Mouse (Mus musculus) kidney, embryonic 16.5 days (tissue): ENCODE results near the gene Card9. TPM values are rescaled to one million over a fixed set of nuclear protein-coding genes. Genes with fewer than 3 reads are reported as not detected.

Source experiments
- ATAC-seq: fragments of 200-750 bp; cut with Nextera tagmentation; 2 replicates; pipeline ENCODE4 v1.8.0; 2017; ENCODE audit warnings: moderate TSS enrichment; ENCODE audit not compliant: low FRiP score, low TSS enrichment
- H3K27ac ChIP-seq: fragments of 300-500 bp; sonication (generic); 2 replicates; pipeline ENCODE4 v1.5.1; 2014; ENCODE audit warnings: low read length
- H3K27me3 ChIP-seq: fragments of 300-500 bp; sonication (generic); 2 replicates; pipeline ENCODE4 v1.6.1; 2014; ENCODE audit warnings: low read length, control low read depth, mixed read lengths; ENCODE audit not compliant: insufficient read depth
- H3K36me3 ChIP-seq: fragments of 300-500 bp; sonication (generic); 2 replicates; pipeline ENCODE4 v1.6.1; 2014; ENCODE audit warnings: low read length, control low read depth, mixed read lengths; ENCODE audit not compliant: insufficient read depth
- H3K4me1 ChIP-seq: fragments of 300-500 bp; sonication (generic); 2 replicates; pipeline ENCODE4 v1.6.1; 2014; ENCODE audit warnings: low read length, control low read depth, mixed read lengths; ENCODE audit not compliant: insufficient read depth
- H3K4me2 ChIP-seq: fragments of 300-500 bp; sonication (generic); replicated peaks from 2 replicates; pipeline ENCODE4 v1.6.1; 2014; ENCODE audit warnings: low read depth, low read length
- H3K4me3 ChIP-seq: fragments of 300-500 bp; sonication (generic); 2 replicates; pipeline ENCODE4 v1.5.1; 2014; ENCODE audit warnings: mild to moderate bottlenecking, low read length
- H3K9ac ChIP-seq: fragments of 300-500 bp; sonication (generic); replicated peaks from 2 replicates; pipeline ENCODE4 v1.6.1; 2014; ENCODE audit warnings: low read length
- H3K9me3 ChIP-seq: fragments of 300-500 bp; sonication (generic); 2 replicates; pipeline ENCODE4 v1.6.1; 2016; ENCODE audit warnings: low read length, control low read depth
- WGBS: fragments of 180-500 bp; shearing (Covaris S2); extraction: QIAGEN DNeasy Blood & Tissue Kit; methylation state at CpG from one replicate; pipeline ENCODE4 v1.1.7; 2014; 5-methylcytosine and 5-hydroxymethylcytosine counted together
- polyA plus RNA-seq: library from polyadenylated mRNA; unstranded; fragments of >200 nt; fragmentation: Nextera tagmentation; extraction: Ambion mirVana; gene quantifications from 2 replicates; pipeline ENCODE4 v1.2.1, GENCODE M21; 2015

Card9 gene
- polyA plus RNA-seq: 0.92 and 1.4 TPM in 2 replicates

DNA sequence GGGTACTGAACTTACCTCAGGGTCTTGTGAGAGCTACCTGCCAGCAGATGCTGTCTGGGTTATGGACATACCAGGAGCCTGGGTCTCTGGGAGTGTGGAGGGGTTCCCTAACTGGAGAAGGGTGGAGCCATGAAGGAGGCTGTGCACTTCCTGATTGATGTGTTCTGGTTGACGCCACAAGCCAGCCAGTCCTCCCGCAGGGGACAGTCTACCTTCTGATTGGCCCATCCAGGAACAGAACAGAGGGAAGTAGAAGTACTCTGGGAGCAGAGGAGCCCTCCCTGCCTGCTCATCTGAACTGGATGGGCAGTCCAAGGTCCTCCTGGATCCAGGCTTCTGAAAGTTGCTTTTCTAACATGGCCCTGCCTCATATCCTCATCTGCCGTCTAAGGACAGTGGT is at the start of gene Card9:
Gene Card9 (minus strand): TSS at position 147 of the 400 bp plus-strand sequence.
- no peak within 1 kb of the TSS; the same call in 1 of the 2 replicates for H3K9ac ChIP-seq
- H3K27me3 ChIP-seq: no peaks in the 10 kb centered on the region
- H3K4me1 ChIP-seq: peaks cover 4% of the 10 kb centered on the region; the same call in 1 of the 2 replicates
- H3K27ac ChIP-seq: no peak within 1 kb of the TSS
- no peak for ATAC-seq
- H3K4me3 ChIP-seq: no peak within 1 kb of the TSS
- peaks cover 23% of the 10 kb centered on the region; the same call in 1 of the 2 replicates for H3K36me3 ChIP-seq
- no peak within 1 kb of the TSS for H3K4me2 ChIP-seq
- no peaks in the 10 kb centered on the region for H3K9me3 ChIP-seq
- WGBS: 43% methylated on average over 3 of the region's 3 CpGs

DNA sequence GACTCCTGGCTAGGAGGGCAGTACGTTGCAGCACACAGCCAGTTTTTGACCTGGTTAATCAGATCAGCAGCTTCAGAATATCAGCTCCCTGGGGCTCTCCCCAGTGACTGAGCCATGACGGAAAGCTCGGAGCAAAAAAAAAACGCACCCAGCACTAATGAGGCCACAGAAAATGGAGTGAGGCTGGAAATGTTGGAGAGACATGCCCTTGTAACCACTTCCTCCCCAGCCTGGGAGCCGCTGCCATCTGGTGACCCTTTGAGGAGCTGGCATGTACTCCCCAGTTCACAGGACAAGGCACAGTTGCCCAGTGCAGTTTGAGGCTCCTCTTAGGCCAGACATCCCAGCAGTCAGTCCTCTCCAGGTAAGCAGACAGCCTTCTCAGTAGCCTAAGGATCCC is 49.4 kb upstream of the Card9 start:
- Histone ChIP-seq H3K36me3 (peaks cover 33% of the 10 kb centered on the region), H3K4me3 (no peak overlapping the region), H3K9me3 (no peaks in the 10 kb centered on the region), H3K4me1 (peaks cover 34% of the 10 kb centered on the region), H3K4me2 (no peak overlapping the region), H3K27me3 (no peaks in the 10 kb centered on the region), H3K27ac (no peak overlapping the region), H3K9ac (no peak overlapping the region)
- 70% methylated on average over 5 of the region's 5 CpGs for WGBS
- no peak for ATAC-seq

DNA sequence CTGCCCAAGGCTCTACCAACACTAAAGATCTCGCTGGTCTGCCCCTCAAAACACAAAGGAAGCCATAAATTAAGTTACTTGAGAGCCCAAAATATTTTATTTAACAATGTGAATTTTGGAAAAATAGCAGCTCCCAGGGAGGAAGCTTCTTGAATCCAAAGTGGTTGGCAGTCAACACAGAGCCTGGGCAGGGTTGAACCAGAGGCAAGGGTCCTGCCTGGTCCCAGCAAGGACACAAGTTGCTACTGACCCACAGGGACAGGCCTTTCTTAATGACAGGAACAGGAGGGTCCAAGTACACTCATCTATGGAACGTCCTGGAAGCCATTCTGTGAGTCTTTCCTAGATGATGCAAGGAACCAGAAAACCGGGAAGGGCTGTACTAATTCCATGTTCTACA is 48.6 kb upstream of the Card9 start:
- peak overlapping the region; percentile 91 for H3K4me3 ChIP-seq
- H3K27me3 ChIP-seq: no peaks in the 10 kb centered on the region
- ATAC-seq: no peak; the same call in 1 of the 2 replicates
- H3K9ac ChIP-seq: 0 out of 2 replicates have a peak overlapping the region, but pooled peaks have one; percentile 1
- WGBS: 62% methylated on average over 3 of the region's 3 CpGs
- H3K4me2 ChIP-seq: peak overlapping the region; percentile 75; the same call in 1 of the 2 replicates
- H3K36me3 ChIP-seq: peaks cover 30% of the 10 kb centered on the region
- H3K27ac ChIP-seq: no peak overlapping the region
- no peaks in the 10 kb centered on the region for H3K9me3 ChIP-seq
- peaks cover 36% of the 10 kb centered on the region for H3K4me1 ChIP-seq

DNA sequence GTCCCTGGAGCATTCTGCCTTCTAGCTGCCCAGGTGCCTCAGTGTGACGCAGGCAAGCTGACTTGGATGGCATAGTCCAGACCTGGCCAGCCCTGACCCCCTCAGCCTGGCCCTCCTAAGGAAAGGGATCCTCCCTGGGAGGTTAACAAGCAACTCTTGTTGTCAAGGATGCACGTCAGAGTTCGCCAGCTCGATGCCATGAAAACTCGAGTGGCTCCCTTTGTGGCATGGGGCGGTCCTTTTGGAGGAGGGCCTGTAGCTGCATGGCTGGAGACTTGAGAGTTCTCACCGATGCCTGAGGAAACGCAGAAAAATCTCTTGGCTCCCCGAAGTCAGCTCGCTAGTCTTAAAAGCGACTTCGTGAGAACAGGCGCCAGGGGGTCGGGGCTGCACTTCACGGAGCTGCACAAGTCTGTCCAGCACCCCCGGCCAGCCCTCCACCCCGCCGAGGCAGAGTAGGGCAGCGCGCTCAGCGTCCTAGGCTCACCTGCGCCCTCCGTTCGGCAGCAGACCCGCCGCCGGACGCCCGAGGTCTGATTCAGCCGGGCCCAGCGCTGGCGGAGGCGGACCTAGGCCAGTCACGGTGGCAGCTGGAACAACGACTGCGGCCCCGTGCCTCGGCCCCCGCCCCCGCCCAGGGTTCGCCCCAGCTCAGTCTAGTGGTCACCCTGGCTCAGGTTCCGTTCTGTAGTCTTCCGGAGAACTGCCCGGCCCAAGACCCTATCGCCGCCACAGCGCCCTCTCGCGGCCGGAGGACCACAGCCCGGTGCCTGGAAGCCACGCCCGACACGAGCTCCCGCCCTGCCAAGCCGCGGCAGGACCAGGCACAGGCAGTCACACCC is 48.0 kb upstream of the Card9 start, which contains the start of gene Inpp5e:
Gene Inpp5e (minus strand): TSS at position 689 of the 842 bp plus-strand sequence.
- Histone ChIP-seq H3K4me3 (peak within 1 kb of the TSS; percentile 91), H3K4me1 (peaks cover 36% of the 10 kb centered on the region), H3K9me3 (no peaks in the 10 kb centered on the region), H3K27me3 (no peaks in the 10 kb centered on the region), H3K4me2 (peak within 1 kb of the TSS; percentile 75), H3K27ac (peak within 1 kb of the TSS; percentile 85), H3K36me3 (peaks cover 24% of the 10 kb centered on the region), H3K9ac (peak within 1 kb of the TSS; percentile 93)
- under 1% methylated on average over 57 of the region's 57 CpGs for WGBS
- ATAC-seq: peak; percentile 97

DNA sequence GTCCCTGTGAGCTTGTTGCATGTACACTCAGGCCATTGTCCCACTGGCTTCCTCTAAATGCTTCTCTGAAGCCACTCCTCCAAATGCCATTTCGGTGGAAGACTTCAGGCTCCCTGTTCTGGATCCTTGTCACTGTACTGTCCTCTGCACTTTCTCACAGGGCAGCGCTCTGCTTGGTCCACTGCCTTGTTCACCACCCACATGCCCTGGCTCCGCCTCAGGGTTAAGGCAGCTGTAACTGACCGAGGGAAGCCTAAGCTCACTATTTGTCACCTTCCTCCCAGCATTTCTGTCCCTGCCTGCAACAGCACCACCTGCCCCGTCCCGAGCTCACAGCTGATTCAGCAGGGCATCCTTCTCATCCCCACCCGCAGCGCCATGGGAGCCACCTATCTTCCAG is 42.6 kb upstream of the Card9 start:
- Histone ChIP-seq H3K4me2 (no peak overlapping the region), H3K36me3 (peaks cover 36% of the 10 kb centered on the region), H3K4me1 (peaks cover 31% of the 10 kb centered on the region), H3K9ac (no peak overlapping the region), H3K27ac (no peak overlapping the region), H3K4me3 (no peak overlapping the region), H3K27me3 (no peaks in the 10 kb centered on the region), H3K9me3 (no peaks in the 10 kb centered on the region)
- WGBS: 63% methylated on average over 8 of the region's 8 CpGs
- ATAC-seq: no peak

DNA sequence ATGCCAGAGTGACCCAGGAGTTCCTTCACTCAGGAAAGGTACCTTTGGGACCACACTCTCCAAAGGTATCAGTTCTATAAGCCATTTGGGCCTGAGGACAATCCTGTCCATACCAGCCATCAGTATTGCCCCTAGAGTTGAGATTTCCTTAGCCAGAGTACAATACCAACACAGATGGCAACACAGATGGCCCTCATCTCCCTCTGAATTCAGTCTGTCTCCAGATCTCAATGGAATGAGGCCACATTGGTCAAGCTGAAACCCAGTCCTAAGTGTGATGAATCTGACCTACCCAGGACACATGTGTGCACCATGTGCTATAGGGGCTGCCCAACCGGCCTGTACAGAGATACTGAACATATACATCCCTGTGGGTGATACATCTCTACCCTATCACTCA is 41.5 kb upstream of the Card9 start:
- Histone ChIP-seq H3K4me1 (peaks cover 20% of the 10 kb centered on the region), H3K36me3 (peaks cover 44% of the 10 kb centered on the region), H3K9me3 (no peaks in the 10 kb centered on the region), H3K4me3 (no peak overlapping the region), H3K4me2 (no peak overlapping the region), H3K27ac (no peak overlapping the region), H3K9ac (no peak overlapping the region), H3K27me3 (no peaks in the 10 kb centered on the region)
- WGBS: 83% methylated on average over 1 of the region's 1 CpGs
- no peak for ATAC-seq

DNA sequence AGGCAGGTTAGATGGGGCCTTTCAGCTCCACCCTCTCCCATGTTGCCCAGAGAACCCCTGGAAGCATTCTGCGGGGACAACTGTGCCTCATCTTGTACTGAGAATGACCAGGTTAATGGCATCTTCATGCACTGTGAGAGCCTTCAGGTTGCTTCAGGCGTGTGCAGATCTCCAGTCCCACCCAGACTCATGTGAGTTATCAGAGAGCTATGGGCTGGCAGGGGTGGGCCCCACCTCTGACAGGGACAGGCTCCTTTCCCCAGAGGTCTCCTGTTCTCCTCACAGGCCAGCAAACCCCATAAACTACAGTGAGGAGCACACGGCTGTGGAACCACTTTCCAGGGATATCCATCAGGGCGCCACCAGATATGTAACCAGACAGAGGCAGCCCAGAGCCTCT is 40.3 kb upstream of the Card9 start:
- H3K9me3 ChIP-seq: no peaks in the 10 kb centered on the region
- H3K4me2 ChIP-seq: no peak overlapping the region
- peaks cover 55% of the 10 kb centered on the region for H3K36me3 ChIP-seq
- H3K9ac ChIP-seq: no peak overlapping the region
- no peak overlapping the region for H3K4me3 ChIP-seq
- no peak for ATAC-seq
- H3K27ac ChIP-seq: no peak overlapping the region
- WGBS: 87% methylated on average over 4 of the region's 4 CpGs
- H3K4me1 ChIP-seq: peaks cover 8% of the 10 kb centered on the region
- no peaks in the 10 kb centered on the region for H3K27me3 ChIP-seq

DNA sequence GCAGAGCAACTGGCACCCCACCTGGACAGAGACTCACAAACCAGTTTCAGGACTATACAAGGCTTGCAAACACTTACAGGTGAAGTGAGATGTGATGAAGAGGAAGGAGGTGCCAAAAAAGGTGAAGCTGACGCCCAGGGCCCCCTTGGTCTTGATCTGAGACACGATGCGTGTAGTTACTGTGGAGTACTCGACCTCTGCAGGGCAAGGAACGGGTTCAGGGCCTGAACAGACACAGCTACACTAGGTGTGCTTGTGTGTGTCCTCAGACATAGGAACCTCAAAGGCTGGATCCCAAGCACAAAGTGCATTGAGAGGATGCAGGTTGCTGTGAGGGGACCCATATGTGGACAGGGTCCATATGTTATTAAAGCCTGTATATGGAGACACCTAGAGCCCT is 39.6 kb upstream of the Card9 start:
- H3K9me3 ChIP-seq: no peaks in the 10 kb centered on the region
- H3K9ac ChIP-seq: no peak overlapping the region
- no peak overlapping the region for H3K4me3 ChIP-seq
- H3K36me3 ChIP-seq: peaks cover 63% of the 10 kb centered on the region
- H3K27ac ChIP-seq: no peak overlapping the region
- 89% methylated on average over 5 of the region's 5 CpGs for WGBS
- H3K4me1 ChIP-seq: peaks cover 3% of the 10 kb centered on the region; the same call in 1 of the 2 replicates
- no peak overlapping the region for H3K4me2 ChIP-seq
- no peak for ATAC-seq
- no peaks in the 10 kb centered on the region for H3K27me3 ChIP-seq

DNA sequence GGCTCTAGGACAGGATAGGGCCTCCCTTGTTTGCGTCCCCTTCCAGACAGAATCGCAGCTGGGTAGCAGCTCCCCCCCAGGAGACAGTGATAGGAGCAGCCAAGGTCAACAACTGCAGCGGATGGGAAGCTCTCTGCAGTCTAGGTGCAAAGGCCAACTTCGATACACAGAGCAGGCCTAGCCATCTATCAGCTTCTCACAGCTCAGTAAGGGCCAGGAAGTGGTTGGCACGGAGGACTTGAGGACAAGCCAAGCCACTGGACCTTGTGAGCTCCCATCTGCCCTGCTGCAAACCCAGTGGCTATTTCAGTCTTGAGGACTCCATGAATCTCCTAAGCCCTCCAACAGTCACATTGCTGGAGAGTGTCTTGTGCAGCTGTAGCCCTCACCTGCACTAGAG is 38.9 kb upstream of the Card9 start:
- no peak overlapping the region for H3K4me2 ChIP-seq
- peaks cover 69% of the 10 kb centered on the region for H3K36me3 ChIP-seq
- H3K27me3 ChIP-seq: no peaks in the 10 kb centered on the region
- WGBS: 78% methylated on average over 5 of the region's 5 CpGs
- H3K9ac ChIP-seq: no peak overlapping the region
- no peak overlapping the region for H3K27ac ChIP-seq
- no peaks in the 10 kb centered on the region for H3K4me1 ChIP-seq
- H3K4me3 ChIP-seq: no peak overlapping the region
- H3K9me3 ChIP-seq: no peaks in the 10 kb centered on the region
- ATAC-seq: no peak

DNA sequence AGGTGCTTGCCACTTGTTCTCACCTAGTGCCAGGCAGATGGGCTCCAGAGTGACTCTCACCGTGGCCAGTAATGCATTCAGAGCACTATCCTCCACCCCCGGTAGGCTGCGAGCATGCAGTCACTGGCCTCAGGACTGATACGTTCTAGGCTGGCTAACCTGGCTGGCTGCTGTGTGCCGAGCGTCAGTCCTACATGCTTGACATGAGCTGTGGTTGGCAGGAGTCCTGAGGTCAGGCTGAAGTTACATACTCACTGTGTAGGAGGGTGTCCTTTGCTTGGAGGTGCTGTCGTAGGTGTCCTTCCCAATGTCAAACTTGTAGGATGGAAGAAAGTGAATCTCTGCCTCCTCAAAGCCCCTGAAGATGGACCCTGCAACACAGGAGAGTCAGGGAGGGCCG is 38.3 kb upstream of the Card9 start:
- WGBS: 81% methylated on average over 8 of the region's 8 CpGs
- Histone ChIP-seq H3K4me1 (no peaks in the 10 kb centered on the region), H3K9me3 (no peaks in the 10 kb centered on the region), H3K4me3 (no peak overlapping the region), H3K27me3 (no peaks in the 10 kb centered on the region), H3K36me3 (peaks cover 76% of the 10 kb centered on the region), H3K27ac (no peak overlapping the region), H3K4me2 (no peak overlapping the region), H3K9ac (no peak overlapping the region)
- ATAC-seq: no peak
